Mouse (Mus musculus): ENCODE data around the gene Bach1.

DNA sequence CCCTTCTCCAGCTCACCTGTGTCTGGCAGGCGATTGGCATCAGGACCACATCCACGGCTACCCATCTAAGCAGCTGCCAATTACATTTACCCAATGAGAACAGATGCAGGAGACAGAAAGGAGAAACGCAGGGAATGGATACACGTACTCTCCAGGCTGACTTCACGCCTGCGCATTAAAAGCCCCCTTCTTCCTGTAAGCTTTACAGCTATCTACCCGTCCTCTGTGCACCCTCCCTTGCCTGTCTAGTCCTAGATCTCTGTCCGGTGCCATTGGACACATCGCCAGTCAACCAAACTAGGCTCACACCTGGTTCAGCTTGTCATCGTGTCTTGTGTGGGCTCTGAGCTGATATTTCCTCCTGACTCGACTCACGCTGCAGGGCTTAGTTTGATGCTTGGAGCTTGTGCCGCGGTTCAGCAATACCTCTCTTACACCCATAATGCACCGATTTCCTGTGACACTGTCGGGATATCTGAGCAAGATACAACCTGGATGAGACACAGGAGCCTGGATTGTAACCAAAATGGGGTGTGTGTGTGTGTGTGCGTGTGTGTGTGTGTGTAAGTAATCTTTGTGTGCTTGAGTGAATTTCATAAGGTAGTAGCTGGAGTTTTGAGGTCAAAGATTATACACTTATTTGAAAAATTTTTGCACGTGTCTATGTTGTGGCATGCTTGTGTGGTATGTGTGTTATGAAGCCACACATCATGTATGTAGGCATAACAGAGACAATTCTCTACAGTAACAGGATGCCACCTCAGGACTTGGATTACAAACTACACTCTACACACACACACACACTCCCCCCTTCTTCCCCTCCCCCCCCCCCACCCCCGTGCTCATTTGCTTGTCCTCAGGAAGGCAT, 32.8 kb upstream of the Bach1 start:
- TF ChIP-seq EP300 (IDR thresholded peaks at IDR 0.05; ENCODE audit: low read depth), result no peak
- TF ChIP-seq CTCF (IDR thresholded peaks at IDR 0.05; ENCODE audit: low read depth), result no peak
